Mouse (Mus musculus): Measurements from ENCODE around the gene Mr1. TPM values are rescaled to one million over a fixed set of nuclear protein-coding genes. Genes with fewer than 3 reads are reported as not detected.

Mr1 gene
- polyA plus RNA-seq, 1 experiment, result 6.3 TPM

DNA sequence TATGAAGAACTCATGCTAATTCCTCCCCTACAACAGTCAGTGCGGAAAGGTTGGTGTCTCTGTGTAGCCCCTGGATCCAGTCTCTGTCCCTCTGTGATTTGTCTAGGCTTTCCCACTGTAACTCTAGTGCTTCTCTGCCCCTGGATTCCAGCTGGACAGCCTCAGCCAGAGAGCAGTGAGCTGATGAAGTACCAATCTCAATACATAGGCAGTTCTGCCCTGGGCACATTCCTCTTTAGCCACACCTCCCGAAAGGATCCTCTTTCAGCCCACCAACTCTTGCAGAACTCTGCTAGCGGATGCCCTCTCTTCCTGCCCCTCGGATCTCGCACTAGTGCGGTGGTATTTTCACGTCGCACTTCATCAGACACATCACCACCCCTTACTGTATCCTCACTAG, 11.7 kb downstream of the Mr1 start:
- DNase-seq (ENCODE audit: extremely low spot score in 1 of 2, low spot score in 1 of 2), result no peak

DNA sequence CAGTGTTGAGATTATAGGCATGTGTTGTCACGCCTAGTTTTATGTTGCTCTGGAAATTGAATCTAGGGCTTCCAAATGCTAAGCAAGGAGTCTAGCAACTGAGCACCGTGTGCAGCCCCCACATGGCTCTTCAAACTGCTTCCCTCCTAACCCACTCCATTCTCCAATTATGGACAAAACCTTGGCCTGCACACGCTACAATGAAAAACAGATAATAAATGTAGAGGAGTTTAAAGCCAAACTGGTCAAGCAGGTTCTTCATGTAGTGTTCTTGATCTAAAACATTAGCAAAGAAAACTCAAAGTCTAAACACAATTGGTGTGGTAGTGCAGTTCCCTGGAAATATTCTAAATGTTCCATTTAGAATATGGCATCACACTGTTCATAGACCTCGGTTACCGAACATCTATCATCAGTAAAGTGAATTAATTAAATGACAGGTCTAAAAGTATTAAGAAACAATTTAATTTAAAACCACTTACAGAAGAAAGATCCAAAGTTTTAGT, 19.1 kb downstream of the Mr1 start:
- no peak for DNase-seq (ENCODE audit: extremely low spot score in 1 of 2, low spot score in 1 of 2)

DNA sequence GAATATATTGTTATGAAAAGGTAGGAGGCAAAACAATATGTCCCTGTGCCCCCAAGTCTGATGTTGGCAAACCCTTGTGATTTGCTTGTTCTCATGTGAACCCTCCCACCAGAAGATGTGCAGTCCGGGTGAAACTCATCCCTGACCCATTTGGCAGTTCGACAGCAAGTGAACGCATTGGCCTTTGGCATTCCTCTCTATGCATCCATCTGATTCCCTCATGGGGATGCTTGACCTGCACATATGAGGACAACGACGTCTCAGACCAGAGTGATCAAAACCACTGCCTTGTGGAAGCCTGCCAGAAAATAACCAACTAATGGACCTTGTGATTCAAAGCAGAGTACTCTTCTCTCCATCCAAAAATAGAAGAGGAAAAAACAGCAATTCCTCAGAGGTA, 19.9 kb downstream of the Mr1 start:
- no peak for DNase-seq (ENCODE audit: extremely low spot score in 1 of 2, low spot score in 1 of 2)

DNA sequence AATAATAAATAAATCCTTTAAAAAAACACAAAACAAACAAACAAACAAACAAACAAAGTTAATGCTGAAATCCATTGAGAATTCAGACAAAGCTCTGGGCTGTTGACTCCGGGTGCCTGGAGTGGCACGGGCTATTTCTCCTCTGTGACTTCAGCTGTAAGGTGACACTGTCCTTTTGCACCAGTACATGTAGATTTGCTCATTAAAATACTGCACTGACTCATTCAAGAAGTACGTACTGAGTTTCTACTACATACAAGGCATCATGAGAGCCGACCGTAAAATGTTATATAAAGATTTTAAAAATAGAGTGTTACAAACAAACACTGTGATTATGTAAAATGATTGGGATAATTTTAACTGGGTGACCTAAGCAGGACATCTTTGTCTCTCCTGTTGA, 22.2 kb downstream of the Mr1 start:
- no peak for DNase-seq (ENCODE audit: extremely low spot score in 1 of 2, low spot score in 1 of 2)

DNA sequence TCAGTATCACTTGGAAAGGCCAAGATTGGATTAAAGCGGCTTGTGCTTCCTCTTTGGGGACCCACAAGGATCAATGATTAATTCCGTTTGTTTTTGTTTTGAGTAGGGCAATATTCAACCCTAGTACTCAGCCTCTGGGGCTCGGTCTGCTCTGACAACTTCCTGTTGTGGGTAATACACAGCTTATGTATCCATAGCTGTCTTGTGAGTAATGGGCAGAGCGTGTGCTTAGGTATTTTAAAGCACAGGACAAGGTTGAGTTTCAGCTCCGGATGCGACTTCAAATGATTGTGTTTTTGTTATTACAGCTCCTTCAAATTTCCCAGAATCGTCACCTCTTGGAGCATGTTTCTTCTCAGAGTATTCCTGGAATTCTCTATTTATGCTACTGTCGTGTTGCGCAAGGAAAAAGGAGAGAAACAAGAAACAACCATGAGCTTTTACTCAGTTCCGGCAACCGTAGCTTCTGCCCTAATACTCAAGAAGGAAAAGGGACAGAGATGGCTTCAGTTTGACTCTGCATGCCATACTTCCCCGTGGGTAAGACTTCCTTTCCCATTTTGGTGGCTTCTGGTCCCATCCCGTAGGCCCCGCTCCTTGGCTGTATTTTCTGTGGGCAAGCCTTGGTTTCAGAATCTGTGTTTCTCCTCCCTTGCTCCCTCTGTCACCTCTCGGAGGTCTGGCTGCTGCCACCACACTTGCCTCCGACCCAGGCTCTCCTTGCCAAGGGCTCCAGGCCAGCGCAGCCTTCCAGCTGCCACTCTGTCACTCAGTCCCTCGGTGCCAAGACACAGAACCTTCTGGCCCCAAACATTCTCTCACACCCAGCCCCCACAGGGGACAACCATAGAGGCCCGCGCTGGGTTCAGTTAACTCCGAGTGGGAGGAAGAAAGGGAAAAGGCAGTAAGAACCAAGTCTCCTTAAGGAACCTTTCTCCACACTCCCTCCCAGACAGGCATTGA, 24.4 kb downstream of the Mr1 start:
- DNase-seq (ENCODE audit: extremely low spot score in 1 of 2, low spot score in 1 of 2), result peak in 1 of 2 experiments; percentile 52

DNA sequence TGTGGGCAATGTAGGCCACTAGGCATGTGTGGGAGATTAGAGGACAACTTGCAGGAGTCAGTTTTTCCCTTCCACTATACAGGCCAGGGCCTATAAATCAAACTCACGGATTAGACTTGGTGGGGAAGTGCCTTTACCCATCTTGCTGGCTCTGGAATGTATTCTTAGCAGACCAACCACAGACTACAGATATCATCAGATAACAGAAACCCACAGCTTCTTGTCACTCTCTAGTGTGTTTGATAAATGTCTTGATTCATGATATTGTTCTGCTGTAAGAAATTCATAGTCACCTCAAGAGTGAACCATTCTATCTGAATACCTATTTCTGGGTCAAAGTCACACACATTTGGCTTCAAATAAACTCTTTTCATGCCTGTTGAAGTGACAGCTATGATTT, 26.9 kb downstream of the Mr1 start:
- DNase-seq (ENCODE audit: extremely low spot score in 1 of 2, low spot score in 1 of 2), result no peak

DNA sequence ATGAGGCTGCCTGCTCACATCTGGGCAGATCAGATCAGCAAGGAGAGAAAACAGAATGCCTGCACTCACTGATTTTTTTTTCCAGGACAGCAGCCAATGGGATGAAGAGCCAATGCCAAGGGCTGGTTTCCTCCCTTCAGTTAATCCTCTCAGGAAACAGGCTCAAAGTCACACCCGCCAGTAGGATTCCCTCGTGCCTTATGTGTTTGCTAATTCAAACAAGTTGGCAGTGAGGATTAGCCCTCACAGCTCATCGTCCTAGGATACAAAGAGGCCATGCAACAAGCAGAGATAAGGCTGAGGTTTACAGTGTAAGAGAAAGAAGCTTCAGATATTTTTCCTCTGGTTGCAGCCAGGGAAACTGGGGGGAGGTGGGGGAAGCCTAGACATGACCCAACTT, 32.7 kb downstream of the Mr1 start:
- DNase-seq (ENCODE audit: extremely low spot score in 1 of 2, low spot score in 1 of 2), result no peak

DNA sequence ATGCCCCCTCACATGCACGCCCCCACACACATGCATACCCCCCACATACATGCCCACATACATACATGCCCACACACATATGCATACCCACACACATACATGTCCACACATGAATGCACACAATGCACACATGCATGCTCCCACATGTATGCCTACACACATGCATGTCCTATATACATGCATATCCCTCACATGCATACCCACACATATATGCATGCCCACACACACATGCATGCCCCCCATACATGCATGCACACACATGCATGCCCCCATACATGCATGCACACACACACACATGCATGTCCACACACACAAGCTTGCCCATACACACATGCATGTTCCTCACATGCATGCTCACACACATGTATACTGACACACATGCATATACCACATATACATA, 33.7 kb downstream of the Mr1 start:
- no peak for DNase-seq (ENCODE audit: extremely low spot score in 1 of 2, low spot score in 1 of 2)

DNA sequence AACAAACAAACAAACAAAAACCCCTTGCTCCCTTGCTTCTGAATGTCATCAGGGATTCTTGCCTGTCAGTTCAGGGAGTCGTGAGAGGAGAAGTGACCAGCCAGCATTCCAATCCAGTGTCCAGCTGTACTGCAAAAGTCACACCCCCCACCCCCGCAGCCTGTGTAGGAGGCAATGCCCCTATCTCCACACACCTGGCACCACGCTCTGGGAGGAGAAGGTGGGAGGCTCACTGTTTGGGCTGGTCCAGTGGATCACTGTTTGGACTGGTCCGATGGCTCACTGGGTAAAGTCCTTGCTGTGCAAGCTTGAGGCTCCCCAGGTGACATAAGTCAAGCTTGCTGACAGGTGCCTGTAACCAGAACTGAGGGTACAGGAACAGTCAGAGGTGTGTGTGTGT, 34.5 kb downstream of the Mr1 start:
- DNase-seq (ENCODE audit: extremely low spot score in 1 of 2, low spot score in 1 of 2), result no peak

DNA sequence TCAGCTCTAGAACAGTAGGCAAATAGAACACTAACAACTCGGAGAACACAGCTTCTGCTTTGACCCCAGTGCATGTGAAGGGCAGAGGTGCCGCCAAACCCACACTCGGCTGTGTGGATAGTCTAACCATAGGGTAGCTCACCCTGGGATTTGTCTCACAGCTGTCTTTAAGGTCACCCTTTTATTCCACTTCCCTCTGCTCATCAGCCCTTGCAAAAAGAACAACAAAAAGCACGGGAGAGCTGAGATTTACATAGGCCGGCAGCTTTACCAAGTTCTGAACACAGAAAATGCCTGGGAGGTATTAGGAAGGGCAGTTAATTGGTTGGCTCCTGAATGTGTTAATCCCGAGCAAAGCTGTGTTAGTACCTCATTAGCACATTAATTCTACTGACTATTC, 35.1 kb downstream of the Mr1 start:
- DNase-seq (ENCODE audit: extremely low spot score in 1 of 2, low spot score in 1 of 2), result no peak

DNA sequence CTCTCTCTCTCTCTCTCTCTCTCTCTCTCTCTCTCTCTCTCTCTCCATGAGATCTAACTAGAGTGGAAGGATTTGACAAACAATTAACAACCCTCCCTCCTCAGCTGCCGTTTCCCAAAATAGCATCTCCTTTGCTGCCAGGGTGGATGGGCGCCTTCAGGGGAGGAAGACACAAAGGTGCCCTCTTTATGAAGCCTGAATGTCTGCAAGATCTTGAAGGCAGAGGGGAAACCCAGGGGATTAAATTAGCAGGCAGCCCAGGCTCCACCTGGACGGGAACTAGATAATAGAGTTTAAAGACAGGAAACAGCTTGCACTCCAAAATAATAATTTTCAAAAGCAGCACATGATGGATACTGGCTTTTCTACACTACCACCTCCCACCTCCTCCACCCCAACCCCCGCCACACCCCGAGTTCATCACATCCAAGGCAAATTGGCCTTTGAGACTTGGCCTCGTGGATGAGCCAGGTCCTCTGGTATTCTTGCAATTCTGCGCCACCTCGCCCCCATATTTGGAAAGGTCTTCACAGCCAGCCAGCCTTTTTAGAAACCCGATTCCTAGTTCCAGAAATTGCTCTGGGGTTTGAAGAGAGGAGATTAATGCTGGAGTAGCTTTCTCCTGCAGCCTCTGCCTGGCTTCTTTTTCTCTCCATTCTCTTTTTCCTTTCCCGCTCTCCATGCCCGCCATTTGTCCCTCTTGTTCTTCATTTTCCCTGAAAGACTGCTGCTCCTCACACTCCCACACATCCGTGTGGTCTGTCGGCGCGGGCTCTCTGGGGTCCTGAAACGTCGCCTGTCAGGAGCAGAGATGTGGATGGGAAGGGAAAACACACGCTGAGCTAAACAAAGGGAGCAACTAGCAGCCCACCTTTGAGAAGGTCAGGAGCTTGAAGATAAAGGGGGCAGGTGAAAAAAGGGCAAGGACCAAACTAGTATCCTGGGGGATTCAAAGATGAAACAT, 36.9 kb downstream of the Mr1 start:
- DNase-seq (ENCODE audit: extremely low spot score in 1 of 2, low spot score in 1 of 2), result no peak

DNA sequence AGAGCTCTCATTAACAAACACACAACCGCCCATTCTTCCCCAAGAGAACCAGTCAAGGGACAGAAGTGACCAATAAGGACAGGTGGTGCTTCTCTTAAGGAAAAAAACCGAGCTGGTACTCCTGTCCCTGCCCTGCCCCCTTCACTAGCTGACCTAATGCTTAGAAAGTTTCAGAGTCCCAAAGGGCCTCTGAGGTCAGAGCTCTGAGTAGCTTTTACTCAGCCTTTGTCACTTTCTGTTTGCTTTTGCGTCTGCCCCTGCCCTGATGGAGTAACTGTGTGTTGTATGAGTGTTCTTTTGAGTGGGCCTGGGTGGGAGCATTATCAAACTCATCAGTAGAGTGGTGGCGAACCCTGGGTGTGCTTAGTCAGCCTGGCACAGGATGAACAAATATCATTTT, 38.2 kb downstream of the Mr1 start:
- no peak for DNase-seq (ENCODE audit: extremely low spot score in 1 of 2, low spot score in 1 of 2)

DNA sequence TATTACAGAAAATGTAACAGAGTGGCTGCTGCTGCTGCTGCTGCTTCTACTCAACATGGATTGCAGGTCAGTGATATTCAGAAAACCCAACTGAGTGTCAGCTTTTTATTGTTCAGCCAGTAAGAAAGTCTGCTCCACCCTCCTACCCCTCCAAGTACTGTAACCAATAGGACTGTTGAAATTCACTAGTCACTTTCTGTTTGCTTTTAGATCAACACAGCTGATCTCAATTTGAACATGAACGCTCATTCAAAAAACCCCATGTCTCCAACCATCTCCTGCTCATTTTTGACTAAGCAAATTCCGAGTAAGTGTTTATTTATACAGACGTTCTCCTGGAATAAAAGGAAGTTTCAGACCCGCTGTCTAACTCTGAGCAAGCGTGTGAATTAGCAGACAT, 38.8 kb downstream of the Mr1 start:
- DNase-seq (ENCODE audit: extremely low spot score in 1 of 2, low spot score in 1 of 2), result no peak

DNA sequence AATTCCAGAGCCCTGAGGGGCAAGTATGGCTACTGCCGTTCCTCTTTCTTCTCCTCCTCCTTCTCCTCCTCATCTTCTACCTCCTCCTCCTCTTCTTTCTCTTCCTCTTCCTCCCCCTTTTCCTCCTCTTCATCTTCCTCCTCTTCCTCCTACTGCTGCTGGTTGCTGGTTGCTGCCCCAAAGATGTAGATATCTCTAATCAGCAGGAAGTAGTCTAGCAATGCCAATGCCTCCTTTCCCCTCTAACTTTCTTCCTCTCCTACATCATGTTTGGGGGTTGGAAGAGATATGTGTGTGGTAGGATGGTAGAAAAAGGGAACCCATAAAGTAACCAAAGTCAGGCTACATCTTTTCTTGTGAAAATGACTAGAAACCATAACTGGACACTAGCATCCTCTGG, 40.3 kb downstream of the Mr1 start:
- no peak for DNase-seq (ENCODE audit: extremely low spot score in 1 of 2, low spot score in 1 of 2)

DNA sequence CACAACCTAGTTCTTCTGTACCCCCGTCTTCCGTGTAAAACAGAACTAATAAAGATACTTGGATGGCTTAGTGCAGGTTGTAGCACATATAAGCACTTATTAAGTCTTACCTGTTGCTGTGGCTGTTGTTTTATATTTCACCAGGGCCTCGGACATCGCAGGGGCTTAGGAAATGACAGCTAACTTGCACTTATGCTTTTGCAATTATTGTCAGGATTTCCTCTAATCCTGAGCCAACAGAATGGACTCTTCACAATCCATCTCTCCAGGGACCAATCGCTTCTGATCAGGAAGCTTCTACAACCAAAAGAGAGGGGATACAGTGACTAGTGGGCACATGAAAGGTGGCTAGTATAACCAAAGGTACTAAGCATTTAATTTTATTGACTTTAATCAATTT, 42.6 kb downstream of the Mr1 start:
- DNase-seq (ENCODE audit: extremely low spot score in 1 of 2, low spot score in 1 of 2), result no peak

DNA sequence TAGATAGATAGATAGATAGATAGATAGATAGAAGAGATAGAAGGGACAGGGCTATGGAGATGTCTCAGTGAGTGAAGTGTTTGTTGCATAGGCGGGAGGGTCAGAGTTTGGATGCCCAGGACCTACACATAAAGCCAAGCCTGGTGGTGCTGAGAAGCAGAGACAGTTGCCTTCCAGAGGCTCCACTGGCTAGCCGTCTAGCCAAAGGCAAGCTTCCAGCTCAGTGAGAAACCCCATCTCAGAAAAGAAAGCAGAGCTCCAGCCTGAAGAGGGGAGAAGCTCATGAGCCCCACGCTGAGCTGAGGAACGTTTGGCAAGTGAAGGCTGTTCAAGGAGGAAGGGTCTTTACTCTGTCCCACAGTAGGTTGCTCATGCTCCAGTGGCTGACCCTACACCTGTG, 44.0 kb downstream of the Mr1 start:
- no peak for DNase-seq (ENCODE audit: extremely low spot score in 1 of 2, low spot score in 1 of 2)

DNA sequence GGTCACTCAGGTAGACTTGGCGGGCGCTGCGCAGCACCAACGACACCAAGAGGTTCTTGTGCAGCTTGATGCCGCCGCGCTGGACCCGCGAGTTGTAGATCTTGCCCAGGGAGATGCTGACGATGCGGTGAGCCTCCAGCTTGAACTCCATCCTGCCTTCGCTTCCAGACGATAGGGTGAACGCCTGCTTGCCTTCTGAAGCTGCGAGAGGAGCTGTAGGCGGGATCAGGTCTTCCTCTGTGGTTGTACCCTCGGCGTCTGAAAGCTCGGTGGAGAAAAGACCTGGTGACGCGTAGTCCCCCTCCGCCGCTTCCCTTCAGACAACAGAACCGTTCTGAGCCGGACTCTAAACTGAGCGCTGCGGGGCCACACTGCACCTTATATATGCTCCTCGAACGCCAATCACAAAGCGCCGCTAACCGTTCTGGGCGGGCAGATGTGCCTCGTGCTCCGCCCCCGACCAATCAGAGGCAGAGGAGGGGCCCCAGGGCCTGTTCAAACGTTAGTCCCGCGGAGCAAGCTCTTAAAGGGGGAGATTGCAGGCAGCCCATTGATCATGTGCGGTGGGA, 47.2 kb downstream of the Mr1 start, which contains the start of gene Ier5:
TSS of gene Ier5 (minus strand) at position 357 of the 569 bp plus-strand sequence.
- DNase-seq (ENCODE audit: extremely low spot score in 1 of 2, low spot score in 1 of 2), result peak; percentile 93 to 99

DNA sequence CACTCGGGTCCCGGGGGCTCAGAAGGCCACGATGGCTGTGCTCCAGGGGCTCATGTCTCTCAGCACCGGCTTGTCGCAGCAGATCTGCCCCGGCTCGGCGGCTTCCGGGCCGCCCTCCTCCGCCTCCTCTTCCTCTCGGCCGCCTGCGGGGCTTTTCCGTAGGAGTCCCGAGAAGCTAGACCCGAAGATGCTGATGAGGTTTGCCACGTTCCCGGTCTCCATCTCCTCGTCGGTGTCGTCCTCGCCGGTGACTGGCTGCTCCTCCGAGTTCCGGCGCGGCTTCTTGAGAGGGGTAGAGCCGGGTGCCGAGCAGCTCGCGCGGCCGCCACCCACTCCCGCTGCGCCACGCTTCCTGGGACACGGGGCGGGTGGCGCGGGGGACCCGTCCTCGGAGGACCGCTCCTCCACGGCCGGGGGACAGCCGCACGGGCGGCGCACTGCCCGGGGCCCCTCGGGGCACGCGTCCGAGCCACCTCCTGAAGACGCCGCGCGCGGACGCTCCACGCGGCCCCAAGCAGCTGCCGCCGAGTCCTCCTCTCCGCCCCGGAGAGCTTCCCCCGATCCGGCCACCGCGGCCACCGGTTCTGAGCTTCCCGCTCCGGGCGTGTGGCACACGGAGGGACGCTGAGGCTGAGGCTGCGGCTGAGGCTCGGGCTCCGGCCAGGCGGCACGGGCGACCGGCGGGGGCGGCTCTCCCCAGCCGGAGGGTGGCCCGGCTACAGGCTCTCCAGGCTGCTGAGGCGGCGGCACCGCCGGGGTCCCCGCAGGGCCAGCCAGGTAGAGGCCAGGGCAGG, 47.9 kb downstream of the Mr1 start:
- DNase-seq (ENCODE audit: extremely low spot score in 1 of 2, low spot score in 1 of 2), result no peak

DNA sequence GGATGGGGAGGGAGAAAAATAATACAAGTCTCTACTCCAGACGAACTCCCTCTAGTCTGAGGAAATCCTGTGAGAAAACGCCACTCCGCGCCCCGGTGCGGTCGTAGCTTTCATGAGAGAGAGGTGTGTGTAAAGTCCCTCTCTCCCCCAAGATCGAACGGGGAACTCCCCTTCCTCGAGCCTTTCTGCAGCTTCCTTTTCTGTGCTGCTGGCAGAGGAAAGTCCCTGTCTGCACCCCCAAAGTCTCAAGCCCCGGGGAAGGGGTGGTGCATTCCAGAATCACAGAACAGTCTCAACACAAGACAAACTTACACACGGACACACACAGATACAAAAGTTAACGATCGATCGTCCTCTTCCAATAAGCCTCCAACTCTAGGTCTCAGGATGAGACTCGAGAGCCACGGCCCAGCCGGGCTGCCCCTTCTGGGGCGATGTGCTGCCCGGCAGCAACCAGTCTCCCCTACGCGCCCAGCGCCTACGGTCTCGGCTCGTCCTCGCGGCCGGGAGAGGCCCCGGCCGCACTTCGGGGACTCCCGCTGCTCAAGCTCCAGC, 48.6 kb downstream of the Mr1 start:
- no peak for DNase-seq (ENCODE audit: extremely low spot score in 1 of 2, low spot score in 1 of 2)

DNA sequence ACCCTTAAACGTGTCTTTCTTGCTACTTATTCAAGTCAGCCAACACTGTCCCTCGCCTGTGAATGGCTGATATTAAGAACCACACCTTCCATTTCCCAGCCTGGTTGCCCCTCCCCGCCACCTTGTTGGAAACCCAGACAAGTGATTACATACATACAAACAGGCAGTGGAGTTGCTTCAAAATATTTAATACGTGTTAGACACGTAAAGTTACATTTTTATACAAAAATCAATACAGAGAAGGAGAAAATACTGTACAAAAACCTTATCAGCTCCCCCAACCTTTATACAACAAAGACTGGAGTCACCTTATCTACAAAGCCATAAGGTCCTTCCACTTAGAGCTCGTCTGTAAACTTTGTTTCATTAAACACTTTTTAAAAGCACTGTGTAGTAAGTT, 49.3 kb downstream of the Mr1 start:
- no peak for DNase-seq (ENCODE audit: extremely low spot score in 1 of 2, low spot score in 1 of 2)

Measured in frontal cortex, adult 2 months (tissue).